Comparison of ENCODE assay signal across 8 mouse cellular contexts in the genomic region with DNA sequence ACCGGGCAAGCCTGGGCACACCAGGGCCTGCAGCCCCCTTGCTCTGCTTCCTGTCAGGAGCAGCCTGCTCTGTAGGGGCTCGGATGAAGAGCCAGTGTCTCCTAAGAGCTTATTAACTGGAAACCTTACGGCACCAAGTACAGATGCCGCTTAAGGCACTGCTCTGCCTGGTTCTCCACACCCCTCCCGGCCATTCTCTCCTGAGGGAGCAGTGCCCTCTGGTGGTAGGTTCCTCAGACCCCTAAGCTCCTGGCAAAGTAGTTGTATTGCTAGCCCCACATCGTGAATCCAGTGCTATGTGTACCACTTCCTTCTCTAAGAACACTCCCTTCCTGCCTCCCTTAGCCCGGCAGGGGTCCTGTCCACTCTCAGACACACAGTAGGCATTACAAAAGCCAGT. TPM values are rescaled to one million over a fixed set of nuclear protein-coding genes. Genes with fewer than 3 reads are reported as not detected.
DNase-seq lines count a peak whose midpoint lies in the region; ATAC-seq and TF ChIP-seq lines count a peak whose summit lies in the region.
"Had no signal": no experiment of that assay in that cellular context is flagged by ENCODE, and none has a peak within 500 bp of the region (broad histone marks: within the 10 kb centered on the region; RNA-seq: fewer than 3 reads in every experiment).

No protein-coding gene starts in this region.

- no peak overlapping the region for H3K27ac ChIP-seq in spleen, adult 2 months (ENCODE audit: insufficient read depth, low read length)
- H3K27ac ChIP-seq: heart, embryonic 13.5 days had no signal

- peak; percentile 91 for TF ChIP-seq CTCF in spleen, adult 2 months (IDR thresholded peaks at IDR 0.05; ENCODE audit: extremely low read depth, insufficient read depth, insufficient read length, insufficient replicate concordance)

- peak; percentile 33 for ATAC-seq in granulocyte monocyte progenitor cell, adult 5-6 weeks (replicated peaks; ENCODE audit: poor library complexity, severe bottlenecking)

- 20% methylated on average over 7 of the region's 7 CpGs for WGBS in spleen, adult 2 months

- DNase-seq in 3T3-L1 (ENCODE audit: low read depth, low spot score), result peak; percentile 69
- peak; percentile 94 for DNase-seq in CD4-positive, CD25-positive, alpha-beta regulatory T cell, adult 2 months (ENCODE audit: low read depth, low spot score)
- DNase-seq in c-Kit-negative CD71-positive TER-119-positive erythroid progenitor cells, embryonic 14.5 days (ENCODE audit: low read depth, low spot score), result peak; percentile 20
- DNase-seq in layer of hippocampus, adult 9-11 months, result peak; percentile 65
- DNase-seq in lung, postnatal 25 days (ENCODE audit: low spot score), result peak; percentile 81
- peak; percentile 76 to 88 for DNase-seq in spleen, adult 2 months (ENCODE audit: low read depth in 1 of 2, low spot score in 2 of 2)

- peaks cover 9% of the 10 kb centered on the region; the same call in 1 of the 2 replicates for H3K4me1 ChIP-seq in spleen, adult 2 months (ENCODE audit: control insufficient read depth, insufficient read depth, insufficient read length)

- H3K27me3 ChIP-seq in spleen, adult 2 months (ENCODE audit: control insufficient read depth, insufficient read depth, low read length), result no peaks in the 10 kb centered on the region
- H3K27me3 ChIP-seq: heart, embryonic 13.5 days had no signal

- no peak overlapping the region for H3K4me3 ChIP-seq in spleen, adult 2 months (ENCODE audit: extremely low read depth, insufficient read depth, insufficient read length)
- H3K4me3 ChIP-seq: heart, embryonic 13.5 days had no signal

- H3K36me3 ChIP-seq in spleen, adult 2 months (ENCODE audit: control insufficient read depth, insufficient read depth, low read length), result peaks cover 34% of the 10 kb centered on the region

- no peak for TF ChIP-seq POLR2A in spleen, adult 2 months (IDR thresholded peaks at IDR 0.05; ENCODE audit: low read depth, low read length)

RNA-seq across cellular contexts. Expression of gene Selplg, which starts 12.3 kb away (rescaled TPM):
- 288 and 331 TPM in 2 replicates for total RNA-seq in granulocyte monocyte progenitor cell, adult 5-6 weeks (2014; fragmentation: Nextera tagmentation)
- total RNA-seq in granulocyte monocyte progenitor cell, adult 5-6 weeks (2017), result 99.4 and 109 TPM in 2 replicates
- polyA plus RNA-seq in spleen, adult 2 months (2012; rRNA removed), result 274 and 338 TPM in 2 replicates

RNA-seq across cellular contexts. Expression of gene Tmem119, which starts 44.4 kb away (rescaled TPM):
- total RNA-seq in granulocyte monocyte progenitor cell, adult 5-6 weeks (2014; fragmentation: Nextera tagmentation), result 11.1 and 13.4 TPM in 2 replicates
- 4.2 and 7.8 TPM in 2 replicates for total RNA-seq in granulocyte monocyte progenitor cell, adult 5-6 weeks (2017)
- polyA plus RNA-seq in spleen, adult 2 months (2012; rRNA removed), result 3.0 and 4.8 TPM in 2 replicates

Comparison
In these comparisons a context has a peak if more than half of its experiments do, and no peak if none do; other contexts are left out.
1. DNase-seq: peak in every context shown above with its lines; median percentile 94 in CD4-positive, CD25-positive, alpha-beta regulatory T cell, adult 2 months; 82 in spleen, adult 2 months; 81 in lung, postnatal 25 days; 69 in 3T3-L1; 65 in layer of hippocampus, adult 9-11 months; 20 in c-Kit-negative CD71-positive TER-119-positive erythroid progenitor cells, embryonic 14.5 days.